Mouse (Mus musculus) kidney, adult 10 weeks (tissue): ENCODE measurements around the gene Ppp1cc. TPM values are rescaled to one million over a fixed set of nuclear protein-coding genes. Genes with fewer than 3 reads are reported as not detected.

ENCODE experiments used
- polyA plus RNA-seq: library from polyadenylated mRNA; stranded (reverse); fragments of 350-450 nt; fragmentation: Illumina TruSeq; extraction: RNeasy Lipid Tissue Mini Kit (QIAGEN cat#74804); gene quantifications from one replicate; pipeline ENCODE4 v1.2.3, GENCODE M21; 2014; ENCODE audit warnings: low read depth, low replicate concordance

Ppp1cc gene
- 331 TPM for polyA plus RNA-seq

GRCm38 (mm10) chr5:122157827-122158381 lies at the start of gene Ppp1cc:
TSS of gene Ppp1cc (plus strand) at chr5:122158278.

GRCm38 (mm10) chr5:122140723-122141122 lies 17.4 kb upstream of the Ppp1cc start, which contains the start of gene Ccdc63:
TSS of gene Ccdc63 (minus strand) at chr5:122140823.

GRCm38 (mm10) chr5:122206475-122206874 lies 48.4 kb downstream of the Ppp1cc start, which contains the start of gene Hvcn1:
TSS of gene Hvcn1 (plus strand) at chr5:122206804.

Other genes starting within 250 kb of the Ppp1cc start
- gene Cux2, start 108.2 kb upstream of the Ppp1cc start, polyA plus RNA-seq, result not detected
- gene Myl2, start 57.3 kb upstream of the Ppp1cc start, polyA plus RNA-seq, result not detected
- gene Ccdc63, start 17.5 kb upstream of the Ppp1cc start, polyA plus RNA-seq, result not detected
- 0.20 TPM for gene Hvcn1, start 48.5 kb downstream of the Ppp1cc start, polyA plus RNA-seq
- gene Tctn1, start 106.2 kb downstream of the Ppp1cc start, polyA plus RNA-seq, result 1.4 TPM
- 37.2 TPM for gene Pptc7, start 126.1 kb downstream of the Ppp1cc start, polyA plus RNA-seq
- 6.1 TPM for gene Rad9b, start 196.0 kb downstream of the Ppp1cc start, polyA plus RNA-seq
- 277 TPM for gene Vps29, start 196.1 kb downstream of the Ppp1cc start, polyA plus RNA-seq
- 21.1 TPM for gene Gpn3, start 213.6 kb downstream of the Ppp1cc start, polyA plus RNA-seq
- 10.6 TPM for gene Fam216a, start 214.1 kb downstream of the Ppp1cc start, polyA plus RNA-seq
- gene Arpc3, start 233.6 kb downstream of the Ppp1cc start, polyA plus RNA-seq, result 125 TPM